Mouse (Mus musculus) C2C12 (cell line): Measurements from ENCODE around the gene Zbtb45.

Experiments
- CTCF ChIP-seq: IDR thresholded peaks from one replicate; pipeline ENCODE4 v1.5.1; 2011; ENCODE audit not compliant: control insufficient read depth, insufficient read depth, insufficient read length
- FOSL1 ChIP-seq: IDR thresholded peaks from one replicate; pipeline ENCODE4 v1.8.0; 2011; ENCODE audit warnings: mild to moderate bottlenecking, low read length; ENCODE audit not compliant: poor library complexity, insufficient read depth, severe bottlenecking
- MAX ChIP-seq: IDR thresholded peaks from one replicate; pipeline ENCODE4 v1.6.1; 2011; ENCODE audit warnings: mild to moderate bottlenecking, control low read depth
- MYOG ChIP-seq: IDR thresholded peaks from one replicate; pipeline ENCODE4 v1.6.1; 2011; ENCODE audit not compliant: control insufficient read depth, insufficient read length; ENCODE audit errors: extremely low read depth
- USF1 ChIP-seq: IDR thresholded peaks from one replicate; pipeline ENCODE4 v1.6.1; 2011; ENCODE audit warnings: low read depth, mild to moderate bottlenecking, control low read depth, moderate library complexity

- TF ChIP-seq CTCF: no peak
- no peak for TF ChIP-seq MAX
- no peak for TF ChIP-seq MYOG
- TF ChIP-seq USF1: no peak
- no peak for TF ChIP-seq FOSL1
These were observed 11.0 kb downstream of the Zbtb45 start, which contains the start of gene Trim28 for GRCm38 (mm10) chr7:12998851-12999250.
